Mouse (Mus musculus): ENCODE measurements around the gene Cdkal1.

- no peak for TF ChIP-seq GATA1 (IDR thresholded peaks at IDR 0.05; ENCODE audit: borderline replicate concordance, low read length)
- no peak for TF ChIP-seq FLI1 (IDR thresholded peaks at IDR 0.05; ENCODE audit: low read length)
Measured at GRCm38 (mm10) chr13:29559188-29559587, 296.3 kb downstream of the Cdkal1 start.

Measured in megakaryocyte, embryonic 14.5 days (primary cell).